Mouse (Mus musculus): ENCODE data around the gene Gnb2. TPM values are rescaled to one million over a fixed set of nuclear protein-coding genes. Genes with fewer than 3 reads are reported as not detected.

Gnb2 gene
- total and polyA plus RNA-seq, 3 experiments, result 548 to 550 TPM; not detected in 1

DNA sequence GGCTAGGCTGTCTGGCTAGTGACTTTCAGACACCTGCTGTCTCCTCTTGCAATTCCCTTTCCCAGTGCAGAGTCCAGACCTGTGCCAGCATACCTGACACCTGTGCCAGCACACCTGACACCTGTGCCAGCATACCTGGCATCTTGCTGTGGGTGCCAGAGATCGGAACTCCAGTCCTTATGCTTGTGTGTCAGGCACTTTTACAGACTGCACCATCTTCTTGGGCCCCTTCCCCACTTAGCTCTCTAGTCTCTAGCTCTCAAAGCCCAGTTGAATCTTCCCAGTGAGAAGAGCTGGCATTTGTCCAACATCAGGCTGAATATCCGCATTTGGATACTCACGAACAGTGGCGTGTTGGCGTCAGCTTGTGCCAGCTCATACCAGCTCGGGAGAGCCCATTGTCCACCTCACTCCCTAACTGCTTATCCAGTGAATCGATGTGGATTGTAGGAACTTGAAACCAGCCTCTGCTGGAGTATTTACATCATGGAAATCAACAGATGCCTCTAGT, 6.0 kb upstream of the Gnb2 start:
- DNase-seq (ENCODE audit: low read depth, low spot score), result peak; percentile 44
- no peak for TF ChIP-seq MAX (IDR thresholded peaks at IDR 0.05; ENCODE audit: low read length)
- no peak for TF ChIP-seq ELF1 (IDR thresholded peaks at IDR 0.05; ENCODE audit: low read depth, low read length)
- no peak for TF ChIP-seq RAD21 (IDR thresholded peaks at IDR 0.05; ENCODE audit: low read depth, low read length)
- no peak for TF ChIP-seq KAT2A (conservative IDR thresholded peaks at IDR 0.05; ENCODE audit: low read depth, low read length)
- no peak for TF ChIP-seq MAZ (IDR thresholded peaks at IDR 0.05; ENCODE audit: low read depth, low read length)
- TF ChIP-seq TAL1 (IDR thresholded peaks at IDR 0.05; ENCODE audit: low read length), result no peak
- TF ChIP-seq MAFK (IDR thresholded peaks at IDR 0.05; ENCODE audit: borderline replicate concordance, low read depth, low read length), result no peak
- no peak for TF ChIP-seq POLR2AphosphoS2 (IDR thresholded peaks at IDR 0.05; ENCODE audit: low read length)
- no peak for TF ChIP-seq RCOR1 (IDR thresholded peaks at IDR 0.05; ENCODE audit: low read depth, low read length)
- TF ChIP-seq TCF12 (IDR thresholded peaks at IDR 0.05; ENCODE audit: low read depth, low read length), result no peak
- no peak for TF ChIP-seq ZKSCAN1 (IDR thresholded peaks at IDR 0.05; ENCODE audit: low read depth, low read length)
- H3K27me3 ChIP-seq (ENCODE audit: control insufficient read depth in 1 of 2, insufficient read depth in 2 of 2, low read length in 2 of 2), result no peaks in the 10 kb centered on the region
- no peak overlapping the region for H3K9ac ChIP-seq (ENCODE audit: control insufficient read depth, low read depth, low read length, poor library complexity, severe bottlenecking)
- H3K27ac ChIP-seq (ENCODE audit: control insufficient read depth, low read depth, low read length), result no peak overlapping the region
- peaks cover 4 to 5% of the 10 kb centered on the region in 2 experiments; a peak in 1 of 4 replicates for H3K4me1 ChIP-seq (ENCODE audit: control insufficient read depth in 1 of 2, insufficient read depth in 2 of 2, low read length in 2 of 2)
- no peak overlapping the region for H3K4me3 ChIP-seq (ENCODE audit: control insufficient read depth in 1 of 2, insufficient read depth in 1 of 2, low read depth in 2 of 2, low read length in 2 of 2)
- H3K9me3 ChIP-seq (replicated peaks; ENCODE audit: insufficient read depth, low read length), result no peaks in the 10 kb centered on the region
- H3K79me2 ChIP-seq (ENCODE audit: control insufficient read depth, insufficient read depth, low read length, poor library complexity), result no peaks in the 10 kb centered on the region
- peaks cover 0 to 3% of the 10 kb centered on the region in 2 experiments; a peak in 1 of 4 replicates for H3K36me3 ChIP-seq (ENCODE audit: control insufficient read depth in 1 of 2, insufficient read depth in 2 of 2, low read length in 2 of 2)

DNA sequence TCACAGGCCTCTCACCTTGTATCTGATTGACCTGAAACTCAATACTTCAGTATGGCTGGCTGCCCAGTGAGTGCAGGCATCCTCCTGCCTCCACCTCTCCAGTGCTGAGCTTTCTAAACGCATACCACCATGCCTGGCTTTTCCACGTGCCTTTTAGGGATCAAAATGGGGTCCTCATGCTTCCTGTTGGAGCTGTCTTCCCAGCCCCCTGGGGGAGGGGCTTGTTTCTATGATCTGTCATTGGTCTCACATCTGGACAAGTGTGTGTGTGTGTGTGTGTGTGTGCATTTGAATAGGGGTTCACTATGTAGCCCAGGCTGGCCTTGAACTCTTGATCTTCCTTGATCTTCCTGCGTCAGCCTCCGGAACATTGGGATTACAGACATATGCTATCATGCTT, 4.2 kb upstream of the Gnb2 start:
- H3K4me1 ChIP-seq (ENCODE audit: control insufficient read depth in 1 of 2, insufficient read depth in 2 of 2, low read length in 2 of 2), result peaks cover 4 to 5% of the 10 kb centered on the region in 2 experiments; a peak in 1 of 4 replicates
- no peak overlapping the region for H3K27ac ChIP-seq (ENCODE audit: control insufficient read depth, low read depth, low read length)
- no peak for DNase-seq (ENCODE audit: low read depth, low spot score)

DNA sequence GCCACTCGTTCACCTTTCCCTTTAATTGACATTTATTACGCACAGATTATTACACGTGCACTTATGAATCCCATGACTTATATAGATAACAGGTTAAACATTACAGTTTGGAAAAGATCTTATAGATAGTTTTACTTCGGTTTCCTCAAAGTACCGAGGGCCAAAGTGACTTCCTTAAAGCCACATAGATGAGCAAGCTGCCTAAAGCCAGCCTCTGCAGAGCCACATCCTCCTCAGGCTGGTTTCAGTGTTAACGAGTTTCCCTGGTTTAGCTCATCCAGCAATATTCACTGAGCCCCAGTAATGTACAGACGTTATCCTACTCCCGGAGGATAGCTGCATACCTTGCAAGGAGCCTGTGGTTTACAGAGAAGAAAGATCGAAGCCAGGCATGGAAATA, 2.0 kb upstream of the Gnb2 start:
- Histone ChIP-seq H3K9me3 (replicated peaks; ENCODE audit: insufficient read depth, low read length) (no peaks in the 10 kb centered on the region), H3K27me3 (ENCODE audit: control insufficient read depth in 1 of 2, insufficient read depth in 2 of 2, low read length in 2 of 2) (no peaks in the 10 kb centered on the region), H3K27ac (ENCODE audit: control insufficient read depth, low read depth, low read length) (no peak overlapping the region), H3K9ac (ENCODE audit: control insufficient read depth, low read depth, low read length, poor library complexity, severe bottlenecking) (no peak overlapping the region), H3K4me1 (ENCODE audit: control insufficient read depth in 1 of 2, insufficient read depth in 2 of 2, low read length in 2 of 2) (peaks cover 4 to 5% of the 10 kb centered on the region in 2 experiments; a peak in 1 of 4 replicates), H3K36me3 (ENCODE audit: control insufficient read depth in 1 of 2, insufficient read depth in 2 of 2, low read length in 2 of 2) (peaks cover 0 to 6% of the 10 kb centered on the region in 2 experiments; a peak in 2 of 4 replicates), H3K4me3 (ENCODE audit: control insufficient read depth in 1 of 2, insufficient read depth in 1 of 2, low read depth in 2 of 2, low read length in 2 of 2) (peak overlapping the region in 1 of 2 experiments; percentile 48; a peak in 1 of 4 replicates), H3K79me2 (ENCODE audit: control insufficient read depth, insufficient read depth, low read length, poor library complexity) (peaks cover 25% of the 10 kb centered on the region)
- DNase-seq (ENCODE audit: low read depth, low spot score), result peak; percentile 50
- TF ChIP-seq BHLHE40 (IDR thresholded peaks at IDR 0.05; ENCODE audit: borderline replicate concordance, low read depth, low read length) (peak; percentile 27; the same call in 1 of the 2 replicates), GABPA (IDR thresholded peaks at IDR 0.05; ENCODE audit: low read depth, low read length) (no peak), EP300 (IDR thresholded peaks at IDR 0.05; ENCODE audit: low read depth in 1 of 2, low read length in 2 of 2) (no peak)

More for the DNA sequence above, 4.2 kb upstream of the Gnb2 start:
- no peak overlapping the region for H3K4me3 ChIP-seq (ENCODE audit: control insufficient read depth in 1 of 2, insufficient read depth in 1 of 2, low read depth in 2 of 2, low read length in 2 of 2)
- H3K9me3 ChIP-seq (replicated peaks; ENCODE audit: insufficient read depth, low read length), result no peaks in the 10 kb centered on the region
- TF ChIP-seq RAD21 (IDR thresholded peaks at IDR 0.05; ENCODE audit: low read depth, low read length) (no peak), MXI1 (IDR thresholded peaks at IDR 0.05; ENCODE audit: low read depth, low read length) (no peak), MAFK (IDR thresholded peaks at IDR 0.05; ENCODE audit: borderline replicate concordance, low read depth, low read length) (no peak), GATA1 (IDR thresholded peaks at IDR 0.05; ENCODE audit: low read depth, low read length) (0 out of 2 replicates have a peak, but pooled peaks have one; percentile 19)
- no peak overlapping the region for H3K9ac ChIP-seq (ENCODE audit: control insufficient read depth, low read depth, low read length, poor library complexity, severe bottlenecking)
- H3K27me3 ChIP-seq (ENCODE audit: control insufficient read depth in 1 of 2, insufficient read depth in 2 of 2, low read length in 2 of 2), result no peaks in the 10 kb centered on the region
- peaks cover 6% of the 10 kb centered on the region for H3K79me2 ChIP-seq (ENCODE audit: control insufficient read depth, insufficient read depth, low read length, poor library complexity)
- H3K36me3 ChIP-seq (ENCODE audit: control insufficient read depth in 1 of 2, insufficient read depth in 2 of 2, low read length in 2 of 2), result peaks cover 0 to 3% of the 10 kb centered on the region in 2 experiments; a peak in 1 of 4 replicates
